In the genomic region with DNA sequence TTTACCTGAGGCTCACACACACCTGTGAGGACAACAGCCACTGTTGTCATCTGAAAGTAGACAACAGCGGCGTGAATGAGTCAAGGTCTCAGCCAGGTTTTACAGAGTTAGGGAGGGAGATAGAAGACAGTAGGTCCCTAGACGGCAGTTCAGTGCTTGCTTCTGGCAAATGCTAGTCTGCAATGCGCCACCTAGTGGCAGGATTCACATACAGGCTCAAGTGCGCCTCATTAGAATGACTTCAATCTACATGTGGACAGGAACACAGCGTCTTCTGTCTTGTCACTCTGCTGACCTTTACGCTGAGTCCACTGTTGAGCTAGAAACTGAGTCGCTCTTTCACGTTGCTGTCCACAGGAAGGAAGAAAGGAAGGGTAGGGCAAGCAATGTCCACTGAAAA, we compare ENCODE assay signal across 9 mouse cellular contexts.
DNase-seq lines count a peak whose midpoint lies in the region; ATAC-seq and TF ChIP-seq lines count a peak whose summit lies in the region.
"Had no signal": no experiment of that assay in that cellular context is flagged by ENCODE, and none has a peak within 500 bp of the region (broad histone marks: within the 10 kb centered on the region; RNA-seq: fewer than 3 reads in every experiment).

No protein-coding gene starts in this region.

- TF ChIP-seq CTCF in brain, embryonic 14.5 days (IDR thresholded peaks at IDR 0.05; ENCODE audit: borderline replicate concordance, extremely low read depth, insufficient read depth, insufficient read length): peak; percentile 79

- H3K27me3 ChIP-seq in neural tube, embryonic 15.5 days (replicated peaks): no peaks in the 10 kb centered on the region
- H3K27me3 ChIP-seq in liver, embryonic 11.5 days (replicated peaks; ENCODE audit: control insufficient read depth, insufficient read depth, low read length): 0 out of 2 replicates have a peak, but pooled peaks cover 2% of the 10 kb centered on the region
- H3K27me3 ChIP-seq: stomach, embryonic 15.5 days had no signal

- 40% methylated on average over 9 of the region's 9 CpGs for WGBS in neural tube, embryonic 15.5 days
- WGBS in liver, embryonic 11.5 days: 22% methylated on average over 9 of the region's 9 CpGs

- no peak overlapping the region for H3K27ac ChIP-seq in neural tube, embryonic 15.5 days (replicated peaks)
- no peak overlapping the region for H3K27ac ChIP-seq in liver, embryonic 11.5 days (ENCODE audit: low read depth, low read length)
- H3K27ac ChIP-seq: stomach, embryonic 15.5 days had no signal

- H3K4me1 ChIP-seq in neural tube, embryonic 15.5 days: peaks cover 17% of the 10 kb centered on the region
- H3K4me1 ChIP-seq in liver, embryonic 11.5 days (replicated peaks; ENCODE audit: control insufficient read depth, insufficient read depth, low read length): no peaks in the 10 kb centered on the region
- H3K4me1 ChIP-seq: stomach, embryonic 15.5 days had no signal

- no peaks in the 10 kb centered on the region for H3K9me3 ChIP-seq in neural tube, embryonic 15.5 days (replicated peaks)
- no peaks in the 10 kb centered on the region for H3K9me3 ChIP-seq in liver, embryonic 11.5 days (ENCODE audit: control insufficient read depth, low read length)
- H3K9me3 ChIP-seq: stomach, embryonic 15.5 days had no signal

- H3K9ac ChIP-seq in neural tube, embryonic 15.5 days (replicated peaks): no peak overlapping the region
- no peak overlapping the region for H3K9ac ChIP-seq in liver, embryonic 11.5 days (ENCODE audit: low read depth, low read length)
- H3K9ac ChIP-seq: stomach, embryonic 15.5 days had no signal

- no peak for ATAC-seq in neural tube, embryonic 15.5 days (ENCODE audit: low FRiP score)
- peak; percentile 55; the same call in 1 of the 2 replicates for ATAC-seq in erythroid progenitor cell, adult 5-6 weeks (replicated peaks; ENCODE audit: low FRiP score, poor library complexity, severe bottlenecking)
- peak; percentile 74 for ATAC-seq in liver, embryonic 11.5 days (replicated peaks; ENCODE audit: low FRiP score)

- TF ChIP-seq POLR2A in brain, embryonic 14.5 days (IDR thresholded peaks at IDR 0.05; ENCODE audit: borderline replicate concordance, extremely low read depth, insufficient read depth, insufficient read length, poor library complexity, severe bottlenecking): no peak

- H3K36me3 ChIP-seq in neural tube, embryonic 15.5 days: no peaks in the 10 kb centered on the region
- H3K36me3 ChIP-seq in liver, embryonic 11.5 days (ENCODE audit: control insufficient read depth, insufficient read depth, low read length): no peaks in the 10 kb centered on the region
- H3K36me3 ChIP-seq: stomach, embryonic 15.5 days had no signal

- peak; percentile 75 for DNase-seq in neural tube, embryonic 10.5 days (ENCODE audit: extremely low spot score, low spot score)
- peak; percentile 82 for DNase-seq in brain, embryonic 14.5 days (ENCODE audit: low read depth)
- DNase-seq in kidney, adult 9 months: peak; percentile 78
- DNase-seq in liver, embryonic 11.5 days (ENCODE audit: low spot score): peak; percentile 57
- peak; percentile 28 for DNase-seq in ovary, adult 18-20 months (ENCODE audit: low spot score)
- peak; percentile 26 to 36 for DNase-seq in thymus, adult 18-20 months

- no peak overlapping the region for H3K4me2 ChIP-seq in neural tube, embryonic 15.5 days
- H3K4me2 ChIP-seq in liver, embryonic 11.5 days: no peak overlapping the region
- H3K4me2 ChIP-seq: stomach, embryonic 15.5 days had no signal

- H3K4me3 ChIP-seq in neural tube, embryonic 15.5 days (replicated peaks): no peak overlapping the region
- H3K4me3 ChIP-seq in liver, embryonic 11.5 days (ENCODE audit: low read depth, low read length): no peak overlapping the region
- H3K4me3 ChIP-seq: stomach, embryonic 15.5 days had no signal

Comparison
In these comparisons a context has a peak if more than half of its experiments do, and no peak if none do; other contexts are left out.
1. DNase-seq: peak in every context shown above with its lines; median percentile 82 in brain, embryonic 14.5 days; 78 in kidney, adult 9 months; 75 in neural tube, embryonic 10.5 days; 57 in liver, embryonic 11.5 days; 31 in thymus, adult 18-20 months; 28 in ovary, adult 18-20 months.